In genomic region chr4:140929745-140930144, GRCm38 (mm10) we compare ENCODE assay signal across 10 mouse cellular contexts. TPM values are rescaled to one million over a fixed set of nuclear protein-coding genes. Genes with fewer than 3 reads are reported as not detected.
A peak's percentile ranks its signal among the peaks of the same experiment; 100 is the strongest.
DNase-seq lines count a peak whose midpoint lies in the region; ATAC-seq and TF ChIP-seq lines count a peak whose summit lies in the region.
"Had no signal": no experiment of that assay in that cellular context is flagged by ENCODE, and none has a peak within 500 bp of the region (broad histone marks: within the 10 kb centered on the region; RNA-seq: fewer than 3 reads in every experiment).

No protein-coding gene starts in this region.

- intact Hi-C loops in gastrocnemius, postnatal 14 days (cut with DNase I; ENCODE audit: low total_unique reads) = no loop called here

- no peaks in the 10 kb centered on the region for H3K4me1 ChIP-seq in cerebellum, adult 2 months (ENCODE audit: control insufficient read depth, insufficient read depth, low read length)
- no peaks in the 10 kb centered on the region for H3K4me1 ChIP-seq in stomach, embryonic 15.5 days
- no peaks in the 10 kb centered on the region for H3K4me1 ChIP-seq in stomach, postnatal 0 days (replicated peaks; ENCODE audit: control insufficient read depth, insufficient read depth)
- H3K4me1 ChIP-seq in limb, embryonic 12.5 days (replicated peaks) = peaks cover 37% of the 10 kb centered on the region
- peaks cover 4% of the 10 kb centered on the region for H3K4me1 ChIP-seq in kidney, embryonic 14.5 days (ENCODE audit: control insufficient read depth, insufficient read depth, low read length)
- peaks cover 35% of the 10 kb centered on the region for H3K4me1 ChIP-seq in heart, embryonic 11.5 days (ENCODE audit: control insufficient read depth, insufficient read depth, low read length)

- TF ChIP-seq EP300 in stomach, postnatal 0 days (optimal IDR thresholded peaks at IDR 0.05) = no peak

- no peaks in the 10 kb centered on the region for H3K9me3 ChIP-seq in stomach, embryonic 15.5 days
- H3K9me3 ChIP-seq in stomach, postnatal 0 days (ENCODE audit: control insufficient read depth, low read length) = no peaks in the 10 kb centered on the region
- H3K9me3 ChIP-seq in limb, embryonic 12.5 days = no peaks in the 10 kb centered on the region
- H3K9me3 ChIP-seq in kidney, embryonic 14.5 days (ENCODE audit: control insufficient read depth, low read length) = no peaks in the 10 kb centered on the region
- no peaks in the 10 kb centered on the region for H3K9me3 ChIP-seq in heart, embryonic 11.5 days (replicated peaks; ENCODE audit: control insufficient read depth, low read length)
- H3K9me3 ChIP-seq: liver, embryonic 12.5 days had no signal

- no peak for TF ChIP-seq CTCF in cerebellum, adult 2 months (IDR thresholded peaks at IDR 0.05; ENCODE audit: borderline replicate concordance, insufficient read depth, low read depth, low read length)
- no peak for TF ChIP-seq CTCF in stomach, postnatal 0 days (IDR thresholded peaks at IDR 0.05; ENCODE audit: low read depth)

- no peak overlapping the region for H3K9ac ChIP-seq in stomach, embryonic 15.5 days
- H3K9ac ChIP-seq in stomach, postnatal 0 days (ENCODE audit: low read length) = no peak overlapping the region
- H3K9ac ChIP-seq in limb, embryonic 12.5 days (replicated peaks) = no peak overlapping the region
- no peak overlapping the region for H3K9ac ChIP-seq in kidney, embryonic 14.5 days (ENCODE audit: low read depth, low read length)
- no peak overlapping the region for H3K9ac ChIP-seq in heart, embryonic 11.5 days (ENCODE audit: low read depth, low read length)
- H3K9ac ChIP-seq: liver, embryonic 12.5 days had no signal

- H3K27ac ChIP-seq in cerebellum, adult 2 months (ENCODE audit: insufficient read depth, low read length) = peak overlapping the region; percentile 32; the same call in 1 of the 2 replicates
- no peak overlapping the region for H3K27ac ChIP-seq in stomach, embryonic 15.5 days
- no peak overlapping the region for H3K27ac ChIP-seq in stomach, postnatal 0 days (replicated peaks)
- H3K27ac ChIP-seq in limb, embryonic 12.5 days = peak overlapping the region; percentile 62; the same call in 1 of the 2 replicates
- H3K27ac ChIP-seq in kidney, embryonic 14.5 days (ENCODE audit: low read depth, low read length) = no peak overlapping the region
- no peak overlapping the region for H3K27ac ChIP-seq in heart, embryonic 11.5 days (ENCODE audit: low read depth, low read length)
- H3K27ac ChIP-seq: liver, embryonic 12.5 days had no signal

- H3K27me3 ChIP-seq in cerebellum, adult 2 months (ENCODE audit: control insufficient read depth, insufficient read depth, low read length) = no peaks in the 10 kb centered on the region
- H3K27me3 ChIP-seq in stomach, embryonic 15.5 days (replicated peaks) = no peaks in the 10 kb centered on the region
- H3K27me3 ChIP-seq in stomach, postnatal 0 days (ENCODE audit: control insufficient read depth, insufficient read depth, low read length) = no peaks in the 10 kb centered on the region
- no peaks in the 10 kb centered on the region; the same call in 1 of the 2 replicates for H3K27me3 ChIP-seq in limb, embryonic 12.5 days
- H3K27me3 ChIP-seq in kidney, embryonic 14.5 days (ENCODE audit: control insufficient read depth, insufficient read depth, low read length) = no peaks in the 10 kb centered on the region
- no peaks in the 10 kb centered on the region for H3K27me3 ChIP-seq in heart, embryonic 11.5 days (ENCODE audit: control insufficient read depth, insufficient read depth, low read length)
- H3K27me3 ChIP-seq: liver, embryonic 12.5 days had no signal

- no peak overlapping the region for H3K4me2 ChIP-seq in stomach, embryonic 15.5 days
- no peak overlapping the region for H3K4me2 ChIP-seq in stomach, postnatal 0 days (replicated peaks; ENCODE audit: low read depth)
- no peak overlapping the region for H3K4me2 ChIP-seq in limb, embryonic 12.5 days
- H3K4me2 ChIP-seq in kidney, embryonic 14.5 days (replicated peaks; ENCODE audit: low read depth, low read length) = no peak overlapping the region
- H3K4me2 ChIP-seq in heart, embryonic 11.5 days = no peak overlapping the region
- H3K4me2 ChIP-seq: liver, embryonic 12.5 days had no signal

- H3K36me3 ChIP-seq in stomach, embryonic 15.5 days = no peaks in the 10 kb centered on the region
- H3K36me3 ChIP-seq in stomach, postnatal 0 days (ENCODE audit: control insufficient read depth, insufficient read depth, low read length) = no peaks in the 10 kb centered on the region
- no peaks in the 10 kb centered on the region for H3K36me3 ChIP-seq in limb, embryonic 12.5 days
- H3K36me3 ChIP-seq in kidney, embryonic 14.5 days (ENCODE audit: control insufficient read depth, insufficient read depth, low read length) = no peaks in the 10 kb centered on the region
- H3K36me3 ChIP-seq in heart, embryonic 11.5 days (ENCODE audit: control insufficient read depth, insufficient read depth, low read length) = no peaks in the 10 kb centered on the region
- H3K36me3 ChIP-seq: liver, embryonic 12.5 days had no signal

- TF ChIP-seq POLR2A in cerebellum, adult 2 months (IDR thresholded peaks at IDR 0.05; ENCODE audit: borderline replicate concordance, insufficient read depth, low read length) = no peak

- peak in 1 of 2 experiments; percentile 55 for DNase-seq in cerebellum, adult 2 months
- no peak for DNase-seq in cerebellum, postnatal 36 days
- no peak for DNase-seq in stomach, postnatal 0 days (ENCODE audit: low spot score)
- DNase-seq in gastrocnemius, postnatal 14 days = no peak
- DNase-seq: heart, postnatal 36 days had no signal

- peak; percentile 12; the same call in 1 of the 2 replicates for ATAC-seq in stomach, embryonic 15.5 days (ENCODE audit: insufficient read depth, low FRiP score, low read depth)
- ATAC-seq in stomach, postnatal 0 days (ENCODE audit: low FRiP score, low TSS enrichment) = no peak
- no peak for ATAC-seq in limb, embryonic 12.5 days (ENCODE audit: insufficient number of reproducible peaks, insufficient read depth, low FRiP score, low TSS enrichment, low read depth)
- no peak for ATAC-seq in kidney, embryonic 14.5 days (ENCODE audit: low FRiP score, low TSS enrichment)
- ATAC-seq in heart, embryonic 11.5 days (replicated peaks; ENCODE audit: insufficient number of reproducible peaks, low FRiP score, low TSS enrichment) = no peak
- ATAC-seq: liver, embryonic 12.5 days had no signal

- no peak overlapping the region for H3K4me3 ChIP-seq in cerebellum, adult 2 months (replicated peaks; ENCODE audit: insufficient read depth, low read depth, low read length)
- H3K4me3 ChIP-seq in stomach, embryonic 15.5 days (replicated peaks) = no peak overlapping the region
- no peak overlapping the region for H3K4me3 ChIP-seq in stomach, postnatal 0 days (ENCODE audit: low read depth, low read length)
- no peak overlapping the region for H3K4me3 ChIP-seq in limb, embryonic 12.5 days (replicated peaks)
- no peak overlapping the region for H3K4me3 ChIP-seq in kidney, embryonic 14.5 days (ENCODE audit: low read length)
- no peak overlapping the region for H3K4me3 ChIP-seq in heart, embryonic 11.5 days (ENCODE audit: low read depth, low read length)
- H3K4me3 ChIP-seq: liver, embryonic 12.5 days had no signal

- WGBS in cerebellum, adult 2 months = 52% methylated on average over 8 of the region's 8 CpGs
- WGBS in stomach, embryonic 15.5 days = 67% methylated on average over 8 of the region's 8 CpGs
- 69% methylated on average over 8 of the region's 8 CpGs for WGBS in stomach, postnatal 0 days
- WGBS in limb, embryonic 12.5 days = 73% methylated on average over 8 of the region's 8 CpGs
- WGBS in kidney, embryonic 14.5 days = 66% methylated on average over 8 of the region's 8 CpGs
- WGBS in heart, embryonic 11.5 days (ENCODE audit: insufficient replicate concordance) = 51% methylated on average over 8 of the region's 8 CpGs

RNA-seq across cellular contexts. Expression of gene Padi2, which starts 23.6 kb away (rescaled TPM):
- 22.2 and 25.2 TPM in 2 replicates for polyA plus RNA-seq in cerebellum, adult 2 months (2012; rRNA removed)
- 2.7 and 3.0 TPM in 2 replicates for polyA plus RNA-seq in stomach, embryonic 15.5 days (2015; fragmentation: Nextera tagmentation; extraction: Ambion mirVana)
- 0.64 and 0.69 TPM in 2 replicates for polyA plus RNA-seq in stomach, postnatal 0 days (2015; fragmentation: Nextera tagmentation; extraction: Ambion mirVana)
- 1.2 and 1.3 TPM in 2 replicates for polyA plus RNA-seq in limb, embryonic 12.5 days (2016; fragmentation: Nextera tagmentation; extraction: Ambion mirVana)
- 13.9 and 22.6 TPM in 2 replicates for polyA plus RNA-seq in kidney, embryonic 14.5 days (2014; fragmentation: Nextera tagmentation; extraction: Ambion mirVana)
- 100 to 1,000 TPM; 101 to 150 TPM for total RNA-seq in gastrocnemius, postnatal 14 days (2021)
- polyA plus RNA-seq in heart, embryonic 11.5 days (2014; fragmentation: Nextera tagmentation; extraction: Ambion mirVana) = 3.8 and 5.9 TPM in 2 replicates

RNA-seq across cellular contexts. Expression of gene Sdhb, which starts 31.3 kb away (rescaled TPM):
- 320 and 325 TPM in 2 replicates for polyA plus RNA-seq in cerebellum, adult 2 months (2012; rRNA removed)
- polyA plus RNA-seq in stomach, embryonic 15.5 days (2015; fragmentation: Nextera tagmentation; extraction: Ambion mirVana) = 419 and 423 TPM in 2 replicates
- polyA plus RNA-seq in stomach, postnatal 0 days (2015; fragmentation: Nextera tagmentation; extraction: Ambion mirVana) = 374 and 382 TPM in 2 replicates
- 381 and 392 TPM in 2 replicates for polyA plus RNA-seq in limb, embryonic 12.5 days (2016; fragmentation: Nextera tagmentation; extraction: Ambion mirVana)
- 442 and 499 TPM in 2 replicates for polyA plus RNA-seq in kidney, embryonic 14.5 days (2014; fragmentation: Nextera tagmentation; extraction: Ambion mirVana)
- 100 to 1,000 TPM; 480 to 609 TPM for total RNA-seq in gastrocnemius, postnatal 14 days (2021)
- polyA plus RNA-seq in heart, embryonic 11.5 days (2014; fragmentation: Nextera tagmentation; extraction: Ambion mirVana) = 760 and 778 TPM in 2 replicates

RNA-seq across cellular contexts. Expression of gene Atp13a2, which starts 56.9 kb away (rescaled TPM):
- polyA plus RNA-seq in cerebellum, adult 2 months (2012; rRNA removed) = 194 and 198 TPM in 2 replicates
- 42.7 and 45.9 TPM in 2 replicates for polyA plus RNA-seq in stomach, embryonic 15.5 days (2015; fragmentation: Nextera tagmentation; extraction: Ambion mirVana)
- polyA plus RNA-seq in stomach, postnatal 0 days (2015; fragmentation: Nextera tagmentation; extraction: Ambion mirVana) = 14.4 and 15.9 TPM in 2 replicates
- 44.1 and 46.0 TPM in 2 replicates for polyA plus RNA-seq in limb, embryonic 12.5 days (2016; fragmentation: Nextera tagmentation; extraction: Ambion mirVana)
- polyA plus RNA-seq in kidney, embryonic 14.5 days (2014; fragmentation: Nextera tagmentation; extraction: Ambion mirVana) = 26.5 and 39.5 TPM in 2 replicates
- 10 to 100 TPM; 16.1 to 17.0 TPM for total RNA-seq in gastrocnemius, postnatal 14 days (2021)
- 18.2 and 18.9 TPM in 2 replicates for polyA plus RNA-seq in heart, embryonic 11.5 days (2014; fragmentation: Nextera tagmentation; extraction: Ambion mirVana)

Comparison
In these comparisons a context has a peak if more than half of its experiments do, and no peak if none do; other contexts are left out.
1. H3K27ac ChIP-seq: peak in cerebellum, adult 2 months (single experiment) and limb, embryonic 12.5 days (single experiment); none in stomach, embryonic 15.5 days (single experiment), stomach, postnatal 0 days (single experiment), kidney, embryonic 14.5 days (single experiment) and heart, embryonic 11.5 days (single experiment).